Mouse (Mus musculus): ENCODE measurements around the gene Shcbp1l. TPM values are rescaled to one million over a fixed set of nuclear protein-coding genes. Genes with fewer than 3 reads are reported as not detected.
"Not testable (repeated sequence)": the region's sequence is repeated elsewhere in the genome, so short reads cannot be mapped to it uniquely, and the experiment has no call there.

The Shcbp1l gene
- total RNA-seq, 2 experiments from 2014 or later, result not detected

GRCm38 (mm10) chr1:153424271-153424670, 691 bp upstream of the Shcbp1l start:
- DNase-seq, result no peak

GRCm38 (mm10) chr1:153431158-153431557, 6.2 kb downstream of the Shcbp1l start:
- no peak for DNase-seq

GRCm38 (mm10) chr1:153431701-153432100, 6.7 kb downstream of the Shcbp1l start:
- DNase-seq, result no peak

- DNase-seq, result no peak
Observed at GRCm38 (mm10) chr1:153432329-153432728, 7.4 kb downstream of the Shcbp1l start.

- DNase-seq, result no peak
Observed at GRCm38 (mm10) chr1:153433851-153434589, 9.1 kb downstream of the Shcbp1l start.

- no peak for DNase-seq
Observed at GRCm38 (mm10) chr1:153437536-153437935, 12.6 kb downstream of the Shcbp1l start.

- no peak for DNase-seq
Observed at GRCm38 (mm10) chr1:153440752-153441151, 15.8 kb downstream of the Shcbp1l start.

GRCm38 (mm10) chr1:153441656-153442055, 16.7 kb downstream of the Shcbp1l start:
- DNase-seq, result no peak

- no peak for DNase-seq
Observed at GRCm38 (mm10) chr1:153443019-153443418, 18.1 kb downstream of the Shcbp1l start.

- no peak for DNase-seq
Observed at GRCm38 (mm10) chr1:153443632-153444031, 18.7 kb downstream of the Shcbp1l start.

GRCm38 (mm10) chr1:153446120-153446831, 21.3 kb downstream of the Shcbp1l start:
- DNase-seq, result no peak

GRCm38 (mm10) chr1:153451237-153452154, 26.5 kb downstream of the Shcbp1l start:
- peak; percentile 57 for DNase-seq

GRCm38 (mm10) chr1:153453146-153453642, 28.2 kb downstream of the Shcbp1l start:
- no peak for DNase-seq

GRCm38 (mm10) chr1:153456137-153456536, 31.2 kb downstream of the Shcbp1l start:
- no peak for DNase-seq

GRCm38 (mm10) chr1:153461796-153462195, 36.8 kb downstream of the Shcbp1l start:
- no peak for DNase-seq

GRCm38 (mm10) chr1:153479296-153479695, 54.3 kb downstream of the Shcbp1l start:
- DNase-seq, result no peak

- DNase-seq, result peak; percentile 81
Observed at GRCm38 (mm10) chr1:153480386-153481024, 55.5 kb downstream of the Shcbp1l start.

GRCm38 (mm10) chr1:153481025-153481412, 56.1 kb downstream of the Shcbp1l start:
- no peak for DNase-seq

GRCm38 (mm10) chr1:153485201-153485796, 60.3 kb downstream of the Shcbp1l start:
- no peak for DNase-seq

GRCm38 (mm10) chr1:153486120-153486519, 61.2 kb downstream of the Shcbp1l start:
- not testable (repeated sequence) for DNase-seq

GRCm38 (mm10) chr1:153486767-153487499, 62.0 kb downstream of the Shcbp1l start:
- DNase-seq, result peak; percentile 54
